Mouse (Mus musculus): ENCODE results near the gene Gmip. TPM values are rescaled to one million over a fixed set of nuclear protein-coding genes. Genes with fewer than 3 reads are reported as not detected.

Gene Gmip
- polyA plus RNA-seq, 1 experiment from 2014 or later, result 5.0 TPM

DNA sequence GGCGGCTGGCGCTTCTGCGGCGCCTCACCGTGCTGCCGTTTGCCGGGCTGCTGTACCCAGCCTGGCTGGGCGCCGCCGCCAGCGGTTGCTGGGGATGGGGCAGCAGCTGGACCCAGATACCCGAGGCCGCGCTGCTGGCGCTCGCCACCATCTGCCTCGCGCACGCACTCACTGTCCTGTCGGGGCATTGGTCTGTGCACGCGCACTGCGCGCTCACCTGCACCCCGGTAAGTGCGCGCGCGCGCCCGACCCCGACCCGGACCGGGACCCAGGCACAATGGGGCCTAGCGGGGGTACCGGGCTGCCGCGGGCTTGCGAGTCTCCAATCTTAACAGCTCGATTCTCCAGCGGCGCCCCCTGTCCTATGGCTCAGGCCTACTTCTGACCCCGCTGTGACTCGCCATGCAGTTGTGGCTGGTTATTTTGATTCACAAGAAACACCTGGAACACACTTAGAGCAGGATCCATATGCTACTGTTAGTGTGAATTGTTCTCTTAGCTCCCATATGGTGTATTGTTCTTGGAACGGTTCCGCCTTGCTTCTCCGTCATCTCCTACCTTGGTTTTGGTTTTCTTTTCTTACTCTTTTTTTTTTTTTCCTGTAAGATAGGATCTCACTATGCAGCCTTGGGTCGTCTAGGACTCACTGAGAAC is 16.9 kb upstream of the Gmip start:
- H3K9me3 ChIP-seq (replicated peaks), result no peaks in the 10 kb centered on the region
- peak overlapping the region; percentile 98 for H3K27ac ChIP-seq
- peak; percentile 57 for ATAC-seq (ENCODE audit: low read depth)
- peak overlapping the region; percentile 96 for H3K9ac ChIP-seq
- H3K4me2 ChIP-seq, result peak overlapping the region; percentile 89
- peak; percentile 36 for DNase-seq
- H3K36me3 ChIP-seq, result peaks cover 33% of the 10 kb centered on the region
- WGBS (ENCODE audit: insufficient replicate concordance), result under 1% methylated on average over 48 of the region's 48 CpGs
- peaks cover 34% of the 10 kb centered on the region for H3K4me1 ChIP-seq (replicated peaks)
- peak overlapping the region; percentile 100 for H3K4me3 ChIP-seq (replicated peaks)
- H3K27me3 ChIP-seq, result no peaks in the 10 kb centered on the region

DNA sequence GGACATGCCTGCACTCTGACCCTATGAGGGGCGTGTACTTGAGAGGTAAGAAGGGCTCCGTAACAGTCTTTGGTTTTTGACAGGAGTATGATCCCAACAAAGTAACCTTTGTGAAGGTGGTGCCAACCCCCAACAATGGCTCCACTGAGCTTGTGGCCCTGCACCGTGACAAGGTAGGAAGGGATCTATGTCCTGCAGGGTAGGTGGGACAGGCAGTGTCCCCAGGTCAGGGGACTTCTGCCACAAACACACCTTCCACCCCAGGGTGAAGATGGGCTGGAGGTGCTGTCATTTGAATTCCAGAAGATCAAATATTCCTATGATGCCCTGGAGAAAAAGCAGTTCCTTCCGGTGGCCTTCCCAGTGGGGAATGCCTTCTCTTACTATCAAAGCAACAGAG is 14.8 kb upstream of the Gmip start:
- DNase-seq (no peak), ATAC-seq (ENCODE audit: low read depth) (no peak)
- Histone ChIP-seq H3K4me1 (replicated peaks) (peaks cover 34% of the 10 kb centered on the region), H3K4me2 (no peak overlapping the region), H3K9me3 (replicated peaks) (no peaks in the 10 kb centered on the region), H3K27me3 (no peaks in the 10 kb centered on the region), H3K36me3 (peaks cover 54% of the 10 kb centered on the region), H3K9ac (no peak overlapping the region), H3K27ac (no peak overlapping the region), H3K4me3 (replicated peaks) (no peak overlapping the region)
- 89% methylated on average over 4 of the region's 4 CpGs for WGBS (ENCODE audit: insufficient replicate concordance)

DNA sequence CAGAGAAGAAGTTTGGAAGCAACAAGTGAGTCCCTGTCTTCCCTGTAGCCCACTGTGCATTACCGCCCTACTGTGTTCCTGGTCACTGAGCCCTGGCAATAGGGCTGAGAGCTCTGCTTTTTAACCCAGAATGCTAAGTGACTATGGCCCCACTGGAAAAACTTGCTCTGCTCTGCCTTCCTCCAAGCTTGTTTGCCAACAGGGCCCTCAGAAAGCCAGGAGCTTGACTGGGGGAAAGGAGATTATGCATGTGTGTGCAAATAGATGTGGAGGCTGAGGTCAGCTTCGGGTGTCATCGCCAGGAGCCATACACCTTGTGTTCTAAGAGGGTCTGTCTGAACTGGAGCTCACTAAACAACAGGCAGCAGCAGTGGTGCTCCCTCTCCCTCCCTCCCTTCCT is 14.4 kb upstream of the Gmip start:
- H3K4me1 ChIP-seq (replicated peaks), result peaks cover 32% of the 10 kb centered on the region
- H3K4me3 ChIP-seq (replicated peaks), result no peak overlapping the region
- H3K27ac ChIP-seq, result no peak overlapping the region
- no peaks in the 10 kb centered on the region for H3K9me3 ChIP-seq (replicated peaks)
- no peak overlapping the region for H3K4me2 ChIP-seq
- H3K27me3 ChIP-seq, result no peaks in the 10 kb centered on the region
- H3K36me3 ChIP-seq, result peaks cover 58% of the 10 kb centered on the region
- WGBS (ENCODE audit: insufficient replicate concordance), result 95% methylated on average over 3 of the region's 3 CpGs
- no peak overlapping the region for H3K9ac ChIP-seq
- ATAC-seq (ENCODE audit: low read depth) (no peak), DNase-seq (no peak)

DNA sequence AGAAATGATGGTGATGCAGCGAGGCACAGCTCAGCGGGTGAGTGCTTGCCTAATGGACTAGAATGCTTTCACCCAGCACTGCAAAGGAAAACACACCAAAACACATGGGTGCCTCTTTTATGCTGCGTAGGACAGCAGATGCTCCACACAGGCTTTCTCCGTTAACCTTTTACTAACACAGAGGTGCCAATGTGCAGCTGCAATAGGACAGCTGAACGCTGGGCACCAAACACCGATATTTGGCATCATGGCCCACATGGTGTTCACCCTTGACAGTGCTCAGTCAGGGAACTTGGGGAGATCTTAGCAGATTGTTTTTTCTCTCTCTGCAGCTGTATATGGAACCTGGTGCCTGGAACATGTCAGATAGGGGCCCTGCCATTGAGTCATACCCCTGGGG is 13.6 kb upstream of the Gmip start:
- H3K36me3 ChIP-seq, result peaks cover 66% of the 10 kb centered on the region
- H3K27ac ChIP-seq, result no peak overlapping the region

DNA sequence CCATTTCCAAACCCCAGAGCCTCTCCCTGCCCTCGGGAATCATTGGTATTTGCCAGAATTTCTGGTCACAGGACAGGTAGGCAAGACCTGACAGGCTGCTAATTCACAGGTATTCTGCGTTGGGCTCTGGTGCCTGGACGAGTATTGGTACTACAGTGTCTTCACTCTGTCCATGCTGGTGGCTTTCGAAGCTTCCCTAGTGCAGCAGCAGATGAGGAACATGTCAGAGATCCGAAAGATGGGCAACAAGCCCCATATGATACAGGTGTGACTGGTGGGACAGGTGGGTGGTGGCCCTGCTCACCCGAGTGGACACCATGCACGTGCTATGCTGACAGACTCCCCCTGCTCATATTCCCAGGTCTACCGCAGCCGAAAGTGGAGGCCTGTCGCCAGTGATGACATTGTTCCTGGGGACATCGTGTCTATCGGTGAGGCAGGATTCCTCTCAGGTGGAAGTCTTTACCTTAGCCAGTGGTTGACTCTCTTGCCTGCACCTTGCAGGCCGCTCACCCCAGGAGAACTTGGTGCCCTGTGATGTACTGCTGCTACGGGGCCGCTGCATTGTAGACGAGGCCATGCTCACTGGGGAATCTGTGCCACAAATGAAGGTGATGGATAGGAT is 11.6 kb upstream of the Gmip start:
- Histone ChIP-seq H3K9me3 (replicated peaks) (no peaks in the 10 kb centered on the region), H3K27me3 (no peaks in the 10 kb centered on the region), H3K36me3 (peaks cover 86% of the 10 kb centered on the region), H3K4me1 (replicated peaks) (peaks cover 17% of the 10 kb centered on the region), H3K27ac (no peak overlapping the region), H3K9ac (no peak overlapping the region), H3K4me2 (no peak overlapping the region), H3K4me3 (replicated peaks) (no peak overlapping the region)
- 89% methylated on average over 16 of the region's 16 CpGs for WGBS (ENCODE audit: insufficient replicate concordance)
- DNase-seq, result no peak
- no peak for ATAC-seq (ENCODE audit: low read depth)

More for the DNA sequence above, 13.6 kb upstream of the Gmip start:
- ATAC-seq (ENCODE audit: low read depth), result no peak
- DNase-seq, result no peak
- 88% methylated on average over 6 of the region's 6 CpGs for WGBS (ENCODE audit: insufficient replicate concordance)
- Histone ChIP-seq H3K4me2 (no peak overlapping the region), H3K9me3 (replicated peaks) (no peaks in the 10 kb centered on the region), H3K4me1 (replicated peaks) (peaks cover 24% of the 10 kb centered on the region), H3K9ac (no peak overlapping the region), H3K4me3 (replicated peaks) (no peak overlapping the region), H3K27me3 (no peaks in the 10 kb centered on the region)

DNA sequence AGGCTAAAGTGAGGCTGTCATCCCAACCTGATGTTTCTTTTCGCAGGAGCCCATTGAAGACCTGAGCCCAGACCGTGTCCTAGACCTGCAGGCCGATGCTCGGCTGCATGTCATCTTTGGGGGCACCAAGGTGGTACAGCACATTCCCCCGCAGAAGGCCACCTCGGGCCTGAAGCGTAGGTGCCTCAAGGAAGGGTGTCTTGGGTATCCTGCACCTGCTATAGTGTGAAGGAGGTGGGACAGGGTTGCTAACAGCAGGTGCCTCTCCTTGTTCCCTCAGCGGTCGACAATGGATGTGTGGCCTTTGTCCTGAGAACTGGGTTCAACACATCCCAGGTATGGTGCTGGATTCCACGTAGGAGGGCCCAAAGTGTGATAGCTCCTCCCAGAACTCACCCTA is 10.8 kb upstream of the Gmip start:
- DNase-seq (no peak), ATAC-seq (ENCODE audit: low read depth) (no peak)
- Histone ChIP-seq H3K4me1 (replicated peaks) (peaks cover 9% of the 10 kb centered on the region), H3K4me2 (no peak overlapping the region), H3K36me3 (peaks cover 94% of the 10 kb centered on the region), H3K4me3 (replicated peaks) (no peak overlapping the region), H3K9me3 (replicated peaks) (no peaks in the 10 kb centered on the region), H3K27ac (no peak overlapping the region), H3K27me3 (no peaks in the 10 kb centered on the region), H3K9ac (no peak overlapping the region)
- 88% methylated on average over 10 of the region's 10 CpGs for WGBS (ENCODE audit: insufficient replicate concordance)

DNA sequence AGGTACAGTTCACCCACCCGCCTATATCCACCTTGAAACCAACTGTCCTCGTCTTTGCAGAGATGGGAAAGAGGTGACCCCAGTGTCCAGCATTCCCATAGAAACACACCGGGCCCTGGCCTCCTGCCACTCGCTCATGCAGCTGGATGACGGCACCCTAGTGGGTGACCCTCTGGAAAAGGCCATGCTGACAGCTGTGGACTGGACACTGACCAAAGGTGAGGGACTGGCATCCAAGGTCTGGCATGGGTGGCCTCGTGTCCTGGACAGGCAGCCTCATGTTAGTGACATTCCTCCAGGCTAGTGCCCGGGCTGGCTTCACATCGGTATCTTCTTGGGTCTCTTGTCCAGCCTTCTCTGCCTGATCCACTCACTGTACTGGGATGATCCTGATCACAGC is 9.2 kb upstream of the Gmip start:
- no peaks in the 10 kb centered on the region for H3K27me3 ChIP-seq
- peaks cover 100% of the 10 kb centered on the region for H3K36me3 ChIP-seq
- whole genome bisulfite sequencing (ENCODE audit: insufficient replicate concordance), result 85% methylated on average over 8 of the region's 8 CpGs
- H3K9ac ChIP-seq, result no peak overlapping the region
- ATAC-seq (ENCODE audit: low read depth) (no peak), DNase-seq (no peak)
- no peak overlapping the region for H3K4me3 ChIP-seq (replicated peaks)
- H3K4me1 ChIP-seq (replicated peaks), result no peaks in the 10 kb centered on the region
- H3K27ac ChIP-seq, result no peak overlapping the region
- no peak overlapping the region for H3K4me2 ChIP-seq
- H3K9me3 ChIP-seq (replicated peaks), result no peaks in the 10 kb centered on the region

DNA sequence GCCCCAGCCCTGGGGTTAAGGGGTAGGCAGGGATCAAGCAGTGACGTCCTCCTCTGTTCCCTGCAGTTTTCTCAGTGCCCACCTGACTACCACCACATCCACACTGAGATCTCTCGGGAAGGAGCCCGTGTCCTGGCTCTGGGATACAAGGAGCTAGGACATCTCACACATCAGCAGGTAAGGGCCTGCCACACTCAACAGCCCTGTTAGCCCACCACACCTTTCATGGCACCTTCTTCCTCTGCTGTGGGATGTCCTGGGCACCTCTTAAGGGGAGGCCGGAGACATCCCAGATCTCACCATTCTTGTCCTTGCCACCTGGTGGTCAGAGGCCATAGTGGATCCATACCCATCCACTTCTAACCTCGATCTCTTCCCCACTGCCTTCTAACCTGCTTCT is 8.5 kb upstream of the Gmip start:
- H3K4me3 ChIP-seq (replicated peaks), result no peak overlapping the region
- WGBS (ENCODE audit: insufficient replicate concordance), result 87% methylated on average over 5 of the region's 5 CpGs
- H3K9ac ChIP-seq, result no peak overlapping the region
- peaks cover 99% of the 10 kb centered on the region for H3K36me3 ChIP-seq
- no peaks in the 10 kb centered on the region for H3K27me3 ChIP-seq
- H3K27ac ChIP-seq, result no peak overlapping the region
- no peak for DNase-seq
- no peaks in the 10 kb centered on the region for H3K4me1 ChIP-seq (replicated peaks)
- no peaks in the 10 kb centered on the region for H3K9me3 ChIP-seq (replicated peaks)
- ATAC-seq (ENCODE audit: low read depth), result no peak
- no peak overlapping the region for H3K4me2 ChIP-seq

DNA sequence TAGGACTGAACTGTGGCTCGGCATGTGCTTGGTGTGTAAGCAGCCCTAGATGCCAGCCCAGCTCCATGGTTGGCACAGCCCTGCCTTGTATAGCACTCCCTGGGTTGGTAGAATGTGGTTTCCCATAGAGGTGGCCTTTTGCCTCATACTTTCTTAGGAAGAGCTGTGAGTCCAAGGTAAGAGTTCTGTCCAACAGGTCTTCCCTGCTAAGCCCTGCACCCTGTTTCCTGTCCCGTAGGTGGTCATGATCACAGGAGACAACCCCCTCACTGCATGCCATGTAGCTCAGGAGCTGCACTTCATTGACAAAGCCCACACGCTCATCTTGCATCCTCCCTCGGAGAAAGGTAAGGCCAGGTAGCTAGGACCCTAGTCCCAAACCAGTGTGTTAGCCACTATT is 6.7 kb upstream of the Gmip start:
- ATAC-seq (ENCODE audit: low read depth), result no peak
- WGBS (ENCODE audit: insufficient replicate concordance), result 82% methylated on average over 4 of the region's 4 CpGs

DNA sequence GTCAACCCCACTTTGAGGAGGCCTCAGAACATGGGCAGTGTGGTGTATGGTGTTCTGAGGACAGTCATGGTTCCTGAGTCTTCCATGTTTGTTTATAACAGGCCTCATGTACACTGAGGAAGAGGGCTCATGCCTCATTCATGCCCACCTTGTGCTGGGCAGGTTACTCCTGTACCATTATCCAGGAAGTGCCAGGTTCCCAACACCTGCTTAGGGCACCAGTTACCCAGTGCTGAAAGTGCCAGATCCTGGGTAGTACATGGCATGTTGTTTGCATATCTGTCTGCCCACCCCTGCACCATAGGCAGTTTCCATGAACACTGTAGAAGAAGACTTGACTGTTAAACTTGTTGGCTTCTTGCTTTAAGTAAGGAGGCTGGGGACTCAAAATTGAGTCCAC is 6.3 kb upstream of the Gmip start:
- ATAC-seq (ENCODE audit: low read depth), result no peak
- no peak for DNase-seq

More for the DNA sequence above, 6.7 kb upstream of the Gmip start:
- Histone ChIP-seq H3K4me3 (replicated peaks) (no peak overlapping the region), H3K4me2 (no peak overlapping the region), H3K9me3 (replicated peaks) (no peaks in the 10 kb centered on the region), H3K27ac (no peak overlapping the region), H3K4me1 (replicated peaks) (no peaks in the 10 kb centered on the region), H3K36me3 (peaks cover 99% of the 10 kb centered on the region), H3K9ac (no peak overlapping the region), H3K27me3 (no peaks in the 10 kb centered on the region)
- no peak for DNase-seq

DNA sequence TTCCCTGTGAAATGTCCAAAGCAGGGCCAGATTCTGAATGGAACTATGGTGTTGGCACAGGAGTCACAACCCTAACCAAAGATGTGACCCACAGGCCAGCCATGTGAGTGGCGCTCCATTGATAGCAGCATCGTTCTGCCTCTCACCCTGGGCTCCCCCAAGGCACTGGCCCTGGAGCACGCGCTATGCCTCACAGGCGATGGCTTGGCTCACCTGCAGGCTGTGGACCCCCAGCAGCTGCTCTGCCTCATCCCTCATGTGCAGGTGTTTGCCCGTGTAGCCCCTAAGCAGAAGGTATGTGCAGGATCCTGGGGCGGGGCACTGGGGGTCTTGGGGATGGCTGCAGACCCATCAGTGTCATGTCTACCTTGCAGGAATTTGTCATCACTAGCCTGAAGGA is 5.1 kb upstream of the Gmip start:
- Histone ChIP-seq H3K9me3 (replicated peaks) (no peaks in the 10 kb centered on the region), H3K36me3 (peaks cover 99% of the 10 kb centered on the region), H3K4me2 (no peak overlapping the region), H3K9ac (no peak overlapping the region), H3K4me3 (replicated peaks) (no peak overlapping the region), H3K27ac (no peak overlapping the region), H3K4me1 (replicated peaks) (peaks cover 3% of the 10 kb centered on the region), H3K27me3 (no peaks in the 10 kb centered on the region)
- DNase-seq (no peak), ATAC-seq (ENCODE audit: low read depth) (no peak)
- 82% methylated on average over 7 of the region's 7 CpGs for WGBS (ENCODE audit: insufficient replicate concordance)

More for the DNA sequence above, 6.3 kb upstream of the Gmip start:
- Histone ChIP-seq H3K4me1 (replicated peaks) (no peaks in the 10 kb centered on the region), H3K9ac (no peak overlapping the region), H3K36me3 (peaks cover 99% of the 10 kb centered on the region), H3K9me3 (replicated peaks) (no peaks in the 10 kb centered on the region), H3K4me2 (no peak overlapping the region), H3K4me3 (replicated peaks) (no peak overlapping the region), H3K27ac (no peak overlapping the region), H3K27me3 (no peaks in the 10 kb centered on the region)

DNA sequence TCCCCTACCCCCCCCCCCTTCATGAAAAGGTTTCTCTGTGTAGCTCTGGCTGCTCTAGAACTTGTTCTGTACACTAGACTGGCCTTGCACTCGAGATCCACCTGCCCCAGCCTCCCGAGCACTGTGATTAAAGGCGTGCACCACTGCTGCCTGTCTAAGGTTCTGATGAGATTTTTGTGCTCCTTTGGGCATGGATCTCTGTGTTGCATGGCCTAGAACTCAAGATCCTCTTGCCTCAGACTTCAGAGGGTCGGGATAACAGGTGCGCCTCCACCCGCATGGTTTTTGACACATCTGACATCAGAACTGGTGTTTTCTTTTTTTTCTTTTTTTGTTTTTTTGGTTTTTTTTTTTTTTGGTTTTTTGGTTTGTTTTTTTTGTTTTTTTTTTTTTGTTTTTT is 3.9 kb upstream of the Gmip start:
- Histone ChIP-seq H3K9ac (no peak overlapping the region), H3K27me3 (no peaks in the 10 kb centered on the region), H3K4me2 (no peak overlapping the region), H3K4me3 (replicated peaks) (no peak overlapping the region), H3K36me3 (peaks cover 87% of the 10 kb centered on the region), H3K27ac (no peak overlapping the region), H3K4me1 (replicated peaks) (peaks cover 12% of the 10 kb centered on the region), H3K9me3 (replicated peaks) (no peaks in the 10 kb centered on the region)
- ATAC-seq (ENCODE audit: low read depth) (no peak), DNase-seq (no peak)
- 85% methylated on average over 6 of the region's 6 CpGs for WGBS (ENCODE audit: insufficient replicate concordance)

Measured in liver, embryonic 13.5 days (tissue).